Mouse (Mus musculus) heart, adult 2 months (tissue): ENCODE results near the gene Kcnip1.

ENCODE experiments used
- CTCF ChIP-seq: fragments of 200-600 bp; IDR thresholded peaks from 2 replicates; pipeline ENCODE4 v1.8.1; 2022; ENCODE audit warnings: antibody characterized with exemption, mild to moderate bottlenecking, moderate library complexity
- EP300 ChIP-seq: fragments of 200-500 bp; IDR thresholded peaks from 2 replicates; pipeline ENCODE4 v1.6.1; 2011; ENCODE audit warnings: low read depth, low read length, control low read depth; ENCODE audit not compliant: insufficient read depth
- POLR2A ChIP-seq: fragments of 200-500 bp; IDR thresholded peaks from 2 replicates; pipeline ENCODE4 v1.6.1; 2011; ENCODE audit warnings: mild to moderate bottlenecking, low read depth, low read length, control low read depth; ENCODE audit not compliant: insufficient read depth

- TF ChIP-seq CTCF, result no peak
- TF ChIP-seq POLR2A, result no peak
- no peak for TF ChIP-seq EP300
Measured at GRCm38 (mm10) chr11:33745821-33746329, 247.1 kb downstream of the Kcnip1 start.
